Mouse (Mus musculus) thymus, adult 18-20 months (tissue): ENCODE measurements around the gene Cpa4.

Source experiments
- DNase-seq, 2 experiments: peaks; one replicate each; pipeline ENCODE4 v3.0.0; 2022; ENCODE audit warnings: mixed read lengths in 2 of 2

Cpa4 gene

DNA sequence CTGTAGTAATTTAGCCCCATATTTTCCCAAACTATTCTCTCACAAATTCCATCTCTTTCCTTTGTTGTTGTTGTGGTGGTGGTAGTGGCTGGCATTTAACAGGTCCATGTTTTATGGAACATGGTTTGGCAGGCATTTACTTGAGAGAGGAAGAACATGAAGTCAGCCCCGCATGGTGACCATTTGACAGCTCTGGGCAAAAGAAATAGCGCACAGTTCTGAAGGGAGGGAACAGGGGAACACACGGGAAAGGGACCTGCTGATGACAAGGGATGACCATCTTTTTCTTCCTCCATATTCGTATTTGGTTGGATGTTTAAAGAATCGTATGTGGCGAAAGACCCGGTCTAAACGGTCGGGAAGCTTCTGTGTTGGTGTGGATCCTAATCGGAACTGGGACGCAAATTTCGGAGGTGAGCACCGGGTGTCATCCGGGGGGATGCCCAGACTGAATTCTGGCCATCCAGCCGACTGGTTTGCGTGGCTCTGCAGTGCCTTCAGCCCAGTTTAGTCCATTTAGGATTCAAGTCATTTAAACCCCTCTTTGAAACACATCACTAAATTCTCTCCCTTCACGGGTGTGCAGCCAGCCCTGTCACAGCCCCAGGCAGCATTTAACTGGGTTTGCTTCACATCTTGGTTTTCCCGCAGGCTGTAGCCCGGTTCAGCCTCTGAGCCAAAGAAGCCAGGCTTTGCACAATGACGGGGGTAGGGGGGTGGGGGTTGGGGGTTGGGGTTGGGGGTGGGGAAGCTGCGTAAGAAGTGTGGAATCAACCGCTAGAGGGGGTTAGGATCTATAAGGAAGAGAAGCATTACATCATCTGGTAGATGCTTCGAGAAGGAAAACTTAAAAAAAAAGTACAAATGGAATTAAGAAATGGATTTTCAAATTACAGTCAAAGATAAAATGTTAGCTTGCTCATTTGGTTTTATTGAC, 16.3 kb upstream of the Cpa4 start:
- no peak for DNase-seq

DNA sequence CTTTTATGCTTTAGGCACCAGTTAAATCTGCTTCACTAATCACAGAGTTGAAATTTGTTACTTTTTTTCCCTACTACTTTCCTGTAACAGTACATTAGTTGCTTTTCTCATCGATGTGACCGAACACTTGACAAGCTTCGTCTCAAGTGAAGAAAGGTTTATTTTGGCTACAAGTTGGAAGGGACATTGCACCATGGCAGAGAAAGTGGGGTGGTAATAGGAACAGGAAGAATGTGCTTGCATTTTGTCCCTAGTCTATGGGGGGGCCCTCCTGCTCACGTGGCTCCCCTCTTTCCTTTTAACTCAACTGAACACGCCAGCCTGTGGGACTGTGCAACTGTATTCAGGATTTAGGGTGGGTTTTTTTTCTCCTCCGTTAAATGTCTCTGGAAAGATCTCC, 15.5 kb upstream of the Cpa4 start:
- DNase-seq, result no peak

DNA sequence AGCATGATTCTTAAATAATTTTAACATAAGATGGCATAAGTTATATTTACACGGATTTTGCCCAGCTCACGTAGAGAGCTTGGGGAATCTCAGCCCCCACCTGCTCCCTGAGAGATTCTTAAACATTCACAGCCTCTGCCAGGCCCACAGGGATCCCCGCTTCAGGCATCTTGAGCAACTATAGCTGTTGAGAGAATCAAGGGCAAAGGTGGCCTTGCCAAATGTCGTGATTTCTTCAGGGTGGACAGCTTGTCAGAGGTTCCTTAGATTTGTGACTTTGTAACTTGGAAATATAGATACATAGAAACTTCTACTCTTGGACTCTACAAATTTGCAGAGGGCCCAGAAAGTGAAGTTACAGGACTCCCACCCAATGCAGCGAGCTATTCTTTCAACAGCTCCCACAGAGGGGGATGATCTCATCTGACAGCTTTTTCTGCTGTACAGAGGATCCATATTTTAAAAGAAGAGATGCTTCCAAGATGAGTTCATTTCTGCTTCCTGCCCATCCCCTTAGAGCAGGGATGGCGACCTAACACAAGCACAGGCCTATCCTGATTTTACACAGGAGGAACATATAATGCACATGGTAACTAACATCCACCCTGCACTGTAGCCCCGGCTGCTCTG, 14.7 kb upstream of the Cpa4 start:
- no peak for DNase-seq

DNA sequence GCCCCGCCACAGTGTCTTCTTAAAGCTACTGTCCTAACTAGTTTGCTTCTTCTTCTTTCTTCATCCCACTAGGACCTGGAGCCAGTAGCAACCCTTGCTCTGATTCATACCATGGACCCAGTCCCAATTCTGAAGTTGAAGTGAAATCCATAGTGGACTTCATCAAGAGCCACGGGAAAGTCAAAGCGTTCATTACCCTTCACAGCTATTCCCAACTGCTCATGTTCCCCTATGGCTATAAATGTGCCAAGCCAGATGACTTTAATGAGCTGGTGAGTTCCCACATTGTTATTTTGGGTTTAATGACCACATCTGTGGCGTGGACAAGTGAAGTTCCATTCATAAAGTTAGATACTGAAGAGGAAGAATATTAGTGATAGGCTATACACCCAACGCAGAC, 14.1 kb upstream of the Cpa4 start:
- DNase-seq, result no peak

DNA sequence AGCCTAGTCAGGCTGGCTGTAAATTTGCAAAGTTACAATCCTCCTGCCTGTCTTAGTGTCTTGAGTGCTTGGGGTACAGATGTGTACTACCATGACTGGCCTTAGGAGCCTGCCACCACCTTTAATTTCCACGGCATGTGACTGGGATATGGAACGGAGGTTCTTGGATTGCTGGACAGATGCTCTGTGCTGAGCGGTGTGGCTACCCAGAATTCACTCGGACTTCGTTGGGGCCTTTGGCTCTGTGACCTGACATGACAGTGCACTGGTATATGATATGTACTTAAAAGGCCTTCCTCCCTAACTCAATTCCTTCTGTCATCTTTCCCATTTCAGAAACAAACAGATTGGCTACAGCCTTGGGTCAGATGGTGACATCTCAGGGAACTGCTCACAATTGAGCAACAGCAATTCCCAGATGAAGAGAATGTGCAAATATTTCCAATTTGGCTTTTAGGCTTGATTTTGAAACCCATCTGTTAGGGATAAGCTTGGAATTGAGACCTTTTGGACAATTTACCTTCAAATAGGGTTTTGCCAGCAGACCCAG, 13.5 kb upstream of the Cpa4 start:
- DNase-seq, result no peak

DNA sequence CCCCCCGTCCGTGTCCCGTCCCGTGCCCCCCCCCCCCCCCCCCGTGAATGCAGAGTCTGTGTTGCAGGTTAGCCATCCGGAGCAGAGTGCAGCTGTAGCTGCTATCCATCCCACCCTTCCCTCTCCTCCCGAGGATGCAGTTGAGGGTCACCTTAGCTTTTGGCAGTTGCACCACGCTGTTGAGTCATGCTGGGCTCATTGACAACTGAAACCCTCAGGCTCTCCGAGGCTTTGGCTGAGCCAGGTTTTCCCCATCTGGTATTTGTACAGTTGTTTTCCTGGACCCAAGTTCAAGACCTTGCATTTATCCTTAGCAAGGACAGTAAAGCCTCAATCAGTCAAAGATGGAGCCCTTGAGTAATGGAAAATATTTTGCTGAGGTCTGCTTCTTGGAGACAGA, 12.1 kb upstream of the Cpa4 start:
- DNase-seq, result no peak

DNA sequence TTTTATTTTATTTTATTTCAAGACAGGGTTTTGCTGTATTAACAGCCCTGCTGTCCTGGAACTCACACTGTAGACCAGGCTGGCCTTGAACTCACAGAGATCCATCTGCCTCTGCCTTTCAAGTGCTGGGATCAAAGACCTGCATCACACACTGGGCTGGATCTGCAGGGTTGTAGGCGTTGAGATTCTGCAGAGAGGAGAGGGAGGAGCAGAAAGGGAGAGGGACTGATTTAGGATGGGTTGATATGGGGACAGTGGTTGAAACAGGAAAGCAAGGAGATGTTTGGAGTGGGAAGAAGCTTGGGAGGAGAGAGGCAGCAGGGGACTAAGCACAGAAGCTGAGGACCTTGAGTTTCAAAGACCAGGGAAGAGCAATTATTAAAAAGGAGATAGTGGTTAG, 8.4 kb upstream of the Cpa4 start:
- DNase-seq, result no peak

DNA sequence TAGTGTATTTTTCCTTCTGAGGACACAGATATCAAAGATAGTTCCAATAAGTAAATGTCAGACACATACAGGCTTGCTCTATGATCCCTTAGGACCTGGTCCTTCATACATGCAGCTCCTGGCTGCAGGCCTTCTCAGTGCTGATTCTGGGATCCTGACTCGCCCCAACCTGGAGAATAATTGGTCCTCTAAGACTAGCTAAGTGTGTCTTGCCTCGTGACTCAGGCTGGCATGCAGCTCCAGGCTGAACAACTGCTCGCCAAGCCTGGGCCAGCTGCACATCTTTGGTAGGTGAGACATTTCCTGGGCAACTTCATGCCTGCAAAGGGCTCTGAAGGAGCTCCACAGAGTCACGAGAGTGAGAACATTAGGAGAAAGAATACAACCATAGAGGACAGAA, 6.0 kb upstream of the Cpa4 start:
- DNase-seq, result no peak

DNA sequence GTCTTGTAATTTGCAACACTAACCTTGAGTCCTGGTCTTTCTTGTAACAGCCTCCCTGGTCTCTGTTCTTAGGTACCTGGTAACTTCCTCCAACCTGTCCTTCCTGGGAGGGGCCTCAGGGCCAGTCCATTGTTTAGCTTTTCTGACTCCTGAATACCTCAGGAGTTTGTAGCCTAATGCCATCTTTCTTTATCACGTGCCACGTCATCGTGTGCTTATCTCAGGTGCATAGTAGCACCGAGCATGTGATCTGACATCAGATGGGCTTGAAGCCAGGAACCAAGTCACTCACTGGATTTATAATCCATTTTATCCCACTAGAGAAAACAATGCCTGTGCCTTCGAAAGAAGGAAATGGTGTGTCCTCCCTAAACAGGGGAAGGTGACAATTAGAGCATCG, 4.6 kb upstream of the Cpa4 start:
- no peak for DNase-seq

DNA sequence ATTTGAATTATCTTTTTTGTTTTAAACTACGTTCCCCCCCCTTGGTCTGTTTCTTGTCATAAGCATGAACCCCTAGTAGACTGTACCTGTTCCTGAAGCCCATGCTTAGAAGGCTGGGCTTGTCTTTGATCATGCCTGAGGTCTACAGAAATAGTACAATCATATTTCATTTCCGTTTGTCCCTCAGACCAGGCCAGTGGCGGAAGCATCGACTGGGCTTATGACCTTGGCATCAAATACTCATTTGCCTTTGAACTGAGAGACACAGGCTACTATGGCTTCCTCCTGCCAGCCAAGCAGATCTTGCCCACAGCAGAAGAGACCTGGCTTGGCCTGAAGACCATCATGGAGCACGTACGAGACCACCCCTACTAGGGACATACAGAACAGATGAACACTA, 4.1 kb upstream of the Cpa4 start:
- DNase-seq, result no peak

DNA sequence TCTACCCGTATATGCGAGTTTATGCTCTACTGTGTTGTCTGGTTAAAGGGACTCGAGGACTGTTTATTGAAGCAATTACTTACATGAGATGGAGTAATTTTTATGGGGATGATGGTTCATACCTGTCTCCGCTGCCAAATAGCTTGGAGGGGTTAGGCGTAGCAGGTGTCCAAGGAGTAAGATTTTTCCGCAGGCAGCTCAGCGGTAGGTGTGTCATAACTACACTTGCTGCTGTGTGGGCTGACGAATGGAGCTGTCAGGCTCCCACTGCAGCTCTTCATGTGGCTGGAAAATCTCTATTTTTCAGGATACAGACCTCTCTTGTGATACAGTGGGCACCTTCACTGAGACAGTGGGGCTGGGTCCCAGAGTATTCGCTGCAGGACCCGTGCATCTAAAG, 1.2 kb downstream of the Cpa4 start:
- no peak for DNase-seq

DNA sequence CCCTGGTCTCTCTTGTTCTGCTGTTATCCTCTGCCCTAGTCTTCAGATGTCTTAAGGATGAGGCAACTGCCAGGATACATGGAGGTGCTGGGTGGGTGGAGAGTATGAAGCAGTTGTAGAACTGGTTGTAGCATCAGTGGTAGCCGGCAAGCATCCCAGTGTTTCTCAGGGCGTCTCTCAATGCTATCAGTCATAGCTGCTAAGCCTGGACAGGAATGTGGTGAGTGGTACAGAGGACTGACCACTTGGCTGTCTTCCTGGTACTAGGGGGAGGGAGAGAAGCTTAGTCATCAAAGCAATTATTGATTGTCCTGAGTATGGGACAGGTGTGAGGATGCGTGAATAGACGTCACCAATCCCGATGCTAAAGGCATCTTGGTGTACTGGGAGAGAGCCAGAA, 1.8 kb downstream of the Cpa4 start:
- no peak for DNase-seq

DNA sequence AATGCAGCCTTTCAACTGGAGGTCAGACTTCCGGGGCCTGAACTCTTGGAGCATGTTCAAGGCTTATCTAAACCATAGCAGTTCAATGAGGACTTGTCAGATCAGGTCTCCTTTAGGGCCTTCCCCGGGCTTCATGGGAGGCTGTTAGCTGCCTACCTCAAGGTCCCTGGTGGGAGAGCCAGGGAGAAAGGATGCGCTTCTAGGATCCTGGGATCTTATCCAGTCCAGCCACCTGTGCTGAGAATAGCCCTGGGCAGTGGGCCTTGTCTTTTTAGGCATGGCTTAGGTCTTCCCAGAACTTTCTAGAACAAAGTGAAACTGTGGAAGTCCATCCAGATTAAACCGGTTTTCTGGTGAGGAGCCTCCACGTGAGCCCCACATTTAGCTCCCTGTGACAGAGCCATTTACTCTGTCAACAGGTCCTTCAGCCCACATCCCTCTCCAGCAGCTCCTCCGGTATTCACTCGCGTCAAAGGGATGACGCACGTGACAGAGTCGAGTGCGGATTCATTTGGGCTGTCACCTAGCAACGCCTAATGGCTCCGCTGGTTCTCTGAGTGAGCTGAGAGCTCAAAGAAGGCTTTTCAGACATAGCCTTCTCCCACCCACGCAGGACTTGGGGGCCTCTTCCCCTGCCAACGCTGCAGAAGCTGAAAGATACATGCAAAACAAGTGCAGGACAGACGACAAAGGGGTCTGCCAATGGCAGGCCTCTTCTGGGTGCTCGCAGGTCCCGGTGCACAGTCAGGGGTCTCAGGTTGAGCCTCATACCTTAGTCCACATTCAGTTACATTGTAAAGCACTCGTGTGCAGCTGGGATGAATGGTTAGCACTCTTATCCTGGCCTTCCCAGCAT, 4.5 kb downstream of the Cpa4 start:
- DNase-seq, result no peak

DNA sequence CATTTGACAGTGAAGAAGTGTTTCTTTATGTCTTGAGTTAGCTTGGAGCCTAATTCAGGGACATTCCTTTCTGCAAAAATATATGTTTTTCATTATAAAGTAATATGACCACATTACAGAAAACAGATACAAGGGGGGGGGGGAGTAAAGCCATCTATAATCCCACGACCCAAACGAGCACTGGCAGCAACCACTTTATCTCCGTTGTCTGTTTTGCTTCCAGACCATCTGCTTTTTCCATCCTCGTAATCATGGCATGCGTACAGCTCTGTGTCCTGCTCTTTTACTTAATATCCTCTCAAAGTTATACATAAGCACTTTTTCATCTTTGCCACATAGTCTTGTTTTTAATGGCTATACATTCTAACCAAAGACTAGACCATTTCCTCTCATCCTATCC, 5.2 kb downstream of the Cpa4 start:
- DNase-seq, result no peak

DNA sequence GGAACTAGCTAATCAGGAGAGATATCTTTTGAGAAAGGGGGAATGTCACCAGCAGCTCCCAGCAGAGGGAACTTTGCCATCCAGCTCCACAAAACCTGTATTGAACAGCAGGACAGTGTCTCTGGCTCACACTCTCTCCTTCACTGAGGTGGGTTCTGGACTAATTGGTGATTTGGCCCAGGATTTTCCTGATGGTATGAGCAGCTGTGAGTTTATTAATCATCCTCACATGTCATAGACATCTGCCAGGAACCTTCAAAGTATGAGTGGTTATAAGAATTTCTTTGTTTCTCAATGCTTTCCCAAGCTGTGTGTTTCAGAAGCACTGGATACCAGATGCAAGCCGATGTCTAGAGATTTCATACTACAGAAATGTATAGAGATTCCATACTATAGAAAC, 6.8 kb downstream of the Cpa4 start:
- DNase-seq, result no peak

DNA sequence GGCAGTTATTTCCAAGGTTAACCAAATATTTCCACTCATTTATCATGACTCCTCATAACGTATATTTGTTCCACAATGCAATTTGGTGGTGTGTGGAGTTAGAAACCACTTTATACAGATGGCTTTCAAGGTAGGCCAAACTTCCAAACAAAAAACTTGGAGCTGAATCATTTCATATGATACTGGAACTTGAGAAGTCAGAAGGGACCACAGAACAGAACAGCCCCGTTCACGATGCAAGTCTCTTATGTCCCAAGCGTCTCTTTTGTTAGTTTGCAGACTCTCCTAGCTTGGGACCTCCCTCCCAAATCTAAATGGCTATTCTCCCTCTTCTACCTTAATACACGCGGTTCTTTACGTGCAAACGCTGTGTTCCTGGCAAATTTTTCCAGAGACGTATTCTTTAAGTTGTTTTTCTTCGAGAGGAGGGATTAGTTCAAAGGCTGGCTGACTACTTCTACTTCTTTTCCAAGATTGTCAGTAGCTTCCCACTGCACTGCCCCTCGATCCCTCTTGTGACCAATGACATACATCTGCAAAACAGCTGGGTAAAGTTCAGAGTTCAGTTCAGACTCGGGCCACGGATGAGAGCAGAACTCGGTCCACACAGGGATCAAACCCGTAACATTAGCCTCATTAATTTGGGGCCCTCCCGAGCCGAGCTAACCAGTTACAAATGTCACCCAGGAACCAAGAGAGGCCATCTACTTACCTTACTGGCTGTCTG, 8.5 kb downstream of the Cpa4 start:
- no peak for DNase-seq

DNA sequence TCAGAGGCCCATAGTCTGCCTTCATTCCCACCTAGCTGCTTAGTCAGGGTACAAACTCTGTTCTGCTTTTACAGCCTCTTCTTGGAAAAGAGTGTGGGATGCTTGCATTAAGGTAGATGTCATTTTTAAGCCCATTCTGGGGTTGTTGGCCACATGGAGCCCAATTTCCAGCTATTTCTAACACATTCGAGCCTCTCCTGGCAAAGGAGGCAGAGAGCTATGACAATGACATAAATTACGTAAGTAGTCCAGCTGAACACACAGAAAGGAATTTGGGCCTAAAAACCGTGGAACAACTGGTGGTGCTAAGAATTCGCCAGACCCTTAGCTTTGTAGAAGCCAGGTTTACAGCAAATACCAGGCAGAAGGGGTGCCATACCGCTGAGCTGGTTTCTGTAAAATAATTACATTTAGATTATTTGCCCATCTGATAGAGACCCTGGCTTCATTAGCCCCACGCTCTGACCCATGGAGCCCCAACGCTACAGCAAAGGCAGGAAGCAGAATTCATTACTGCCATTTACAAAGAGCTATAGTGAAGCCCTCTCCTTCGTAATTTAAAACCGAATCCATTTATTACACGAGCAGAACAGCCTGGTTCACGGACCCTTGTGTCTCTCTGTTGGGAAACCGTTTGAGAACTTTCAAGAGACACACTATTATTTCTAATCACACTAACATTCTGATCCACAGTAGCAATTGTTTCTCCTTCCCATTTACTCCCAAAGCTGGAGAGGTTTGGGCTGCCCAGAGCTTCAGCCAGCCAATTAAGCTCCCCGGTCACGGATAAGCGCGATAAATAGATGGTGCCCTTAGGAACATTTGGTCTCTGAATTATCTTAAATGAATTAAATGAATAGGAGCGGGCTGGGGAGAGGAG, 12.0 kb downstream of the Cpa4 start:
- DNase-seq, result no peak

DNA sequence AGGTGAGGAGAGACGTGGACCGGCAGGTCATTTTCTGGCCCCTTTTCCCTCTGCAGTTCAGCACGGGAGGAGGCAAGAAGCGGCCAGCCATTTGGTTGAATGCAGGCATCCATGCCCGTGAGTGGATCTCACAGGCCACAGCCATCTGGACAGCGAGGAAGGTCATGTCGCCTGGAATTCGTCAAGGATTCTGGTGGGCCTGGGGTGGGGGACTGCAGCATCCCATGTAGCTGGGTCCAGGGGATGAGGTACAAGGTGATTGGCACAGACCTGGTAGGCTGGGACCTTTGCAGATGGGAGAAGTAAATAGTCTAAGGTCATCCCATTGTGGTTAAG, 12.6 kb downstream of the Cpa4 start:
- no peak for DNase-seq

DNA sequence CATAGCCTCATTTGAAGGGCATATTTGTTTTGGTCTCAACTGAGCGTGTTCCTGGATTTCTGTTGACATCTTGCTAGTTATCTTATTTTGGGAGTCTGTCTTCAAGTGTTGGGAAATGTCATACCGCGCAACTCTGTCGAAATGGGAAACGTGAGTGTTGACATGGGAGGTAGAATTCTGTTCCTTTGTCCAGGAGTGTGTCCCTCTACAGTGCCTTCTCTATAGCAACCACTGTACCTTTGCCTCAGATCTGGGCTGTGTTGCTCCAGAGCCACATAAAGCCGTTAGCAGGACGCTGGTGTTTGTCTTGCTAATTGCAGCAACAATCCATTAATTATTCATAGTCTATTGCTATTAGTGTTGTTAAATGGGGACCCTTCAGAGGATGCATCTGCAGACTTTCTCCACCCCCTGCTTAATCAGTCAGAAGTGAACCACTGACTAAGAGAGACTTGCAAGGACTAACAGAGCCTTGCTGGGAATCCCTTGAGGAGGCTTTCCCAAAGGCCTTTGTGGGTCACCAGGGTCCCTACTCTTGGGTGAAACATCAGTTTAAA, 18.8 kb downstream of the Cpa4 start:
- DNase-seq, result no peak

DNA sequence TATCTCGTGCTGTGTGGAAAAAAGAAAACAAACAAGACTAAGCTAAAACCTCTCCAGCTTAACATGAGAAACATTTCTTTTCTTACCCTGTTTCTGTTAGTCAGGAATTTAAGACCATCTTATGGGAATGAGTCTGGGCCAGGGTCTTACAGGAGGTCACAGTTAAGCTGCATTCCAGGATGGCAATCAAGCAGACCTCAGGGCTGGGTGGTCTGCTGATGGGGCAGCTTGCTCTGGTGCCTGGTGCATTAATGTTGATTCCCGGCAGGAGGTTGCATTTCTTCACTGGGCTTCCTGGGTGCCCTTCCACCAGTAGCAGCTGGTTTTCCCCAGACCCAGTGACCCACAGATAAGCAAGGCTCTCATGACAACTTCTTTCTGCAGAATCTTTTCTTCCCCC, 21.6 kb downstream of the Cpa4 start:
- no peak for DNase-seq

DNA sequence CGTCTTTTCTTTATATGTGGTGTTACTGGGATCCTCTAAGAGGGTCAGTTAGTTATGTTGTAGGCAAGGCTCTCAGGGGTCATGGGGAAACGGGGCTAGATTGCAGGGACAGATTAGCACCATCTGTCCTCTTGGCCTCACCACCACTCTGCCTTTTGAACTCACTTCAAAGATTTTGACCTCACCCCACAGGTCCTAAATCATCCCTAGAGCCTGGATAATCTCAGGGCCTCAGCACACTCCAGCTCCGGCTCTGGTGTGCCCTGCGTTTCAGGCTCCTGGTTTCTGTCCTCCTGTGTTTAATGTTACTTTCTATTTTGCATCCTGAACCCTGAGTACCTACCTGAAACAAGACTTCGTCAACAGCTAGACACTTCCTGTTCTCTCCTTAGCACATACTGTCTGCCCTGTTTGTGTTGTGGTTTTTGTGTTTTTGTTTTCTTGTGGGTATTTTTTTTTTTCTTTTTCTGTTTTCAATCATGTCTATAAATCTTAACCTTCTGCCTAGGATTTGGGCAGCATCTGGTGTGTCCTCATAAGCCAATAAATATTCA, 23.8 kb downstream of the Cpa4 start:
- no peak for DNase-seq
